Mouse (Mus musculus) stomach, postnatal 0 days (tissue): ENCODE measurements around the gene Foxs1. TPM values are rescaled to one million over a fixed set of nuclear protein-coding genes. Genes with fewer than 3 reads are reported as not detected.
A peak's percentile ranks its signal among the peaks of the same experiment; 100 is the strongest.

Source experiments
- ATAC-seq: fragments of 200-750 bp; cut with Nextera tagmentation; 2 replicates; pipeline ENCODE4 v1.8.0; 2017; ENCODE audit not compliant: low FRiP score, low TSS enrichment
- DNase-seq: peaks from one replicate; pipeline ENCODE4 v3.0.0-alpha.2; 2016; ENCODE audit warnings: low spot score
- H3K27ac ChIP-seq: fragments of 300-500 bp; sonication (generic); replicated peaks from 2 replicates; pipeline ENCODE4 v1.5.1; 2014; ENCODE audit warnings: mild to moderate bottlenecking, control low read depth
- H3K27me3 ChIP-seq: fragments of 300-500 bp; sonication (generic); 2 replicates; pipeline ENCODE4 v1.6.1; 2014; ENCODE audit warnings: low read length; ENCODE audit not compliant: control insufficient read depth, insufficient read depth
- H3K36me3 ChIP-seq: fragments of 300-500 bp; sonication (generic); 2 replicates; pipeline ENCODE4 v1.6.1; 2014; ENCODE audit warnings: low read length, mixed read lengths; ENCODE audit not compliant: control insufficient read depth, insufficient read depth
- H3K4me1 ChIP-seq: fragments of 300-500 bp; sonication (generic); replicated peaks from 2 replicates; pipeline ENCODE4 v1.6.1; 2014; ENCODE audit warnings: antibody characterized with exemption; ENCODE audit not compliant: control insufficient read depth, insufficient read depth
- H3K4me2 ChIP-seq: fragments of 300-500 bp; sonication (generic); replicated peaks from 2 replicates; pipeline ENCODE4 v1.6.1; 2014; ENCODE audit warnings: low read depth, mild to moderate bottlenecking, control low read depth, moderate library complexity
- H3K4me3 ChIP-seq: fragments of 300-500 bp; sonication (generic); 2 replicates; pipeline ENCODE4 v1.5.1; 2014; ENCODE audit warnings: low read depth, low read length, control low read depth
- H3K9ac ChIP-seq: fragments of 300-500 bp; sonication (generic); 2 replicates; pipeline ENCODE4 v1.6.1; 2014; ENCODE audit warnings: mild to moderate bottlenecking, low read length, control low read depth, mixed read lengths
- H3K9me3 ChIP-seq: fragments of 300-500 bp; sonication (generic); 2 replicates; pipeline ENCODE4 v1.6.1; 2016; ENCODE audit warnings: low read length; ENCODE audit not compliant: control insufficient read depth
- CTCF ChIP-seq: IDR thresholded peaks from 2 replicates; pipeline ENCODE4 v1.5.1; 2016; ENCODE audit warnings: antibody characterized with exemption, low read depth, mild to moderate bottlenecking, moderate library complexity
- EP300 ChIP-seq: optimal IDR thresholded peaks from 2 replicates; pipeline ENCODE3; 2016; ENCODE audit warnings: antibody characterized with exemption
- WGBS: fragments of 180-500 bp; shearing (Covaris S2); extraction: QIAGEN DNeasy Blood & Tissue Kit; methylation state at CpG from one replicate; pipeline ENCODE4 v1.1.7; 2014; 5-methylcytosine and 5-hydroxymethylcytosine counted together
- polyA plus RNA-seq: library from polyadenylated mRNA; unstranded; fragments of >200 nt; fragmentation: Nextera tagmentation; extraction: Ambion mirVana; gene quantifications from 2 replicates; pipeline ENCODE4 v1.2.1, GENCODE M21; 2015

The Foxs1 gene
- polyA plus RNA-seq, 1 experiment from 2014 or later, result 2.6 TPM

GRCm38 (mm10) chr2:152895834-152896233 lies 37.2 kb downstream of the Foxs1 start:
- TF ChIP-seq CTCF, result no peak
- TF ChIP-seq EP300, result no peak
- no peak overlapping the region for H3K4me3 ChIP-seq
- no peak overlapping the region for H3K9ac ChIP-seq
- no peak for DNase-seq
- H3K27me3 ChIP-seq, result no peaks in the 10 kb centered on the region
- no peak overlapping the region for H3K4me2 ChIP-seq
- no peaks in the 10 kb centered on the region for H3K9me3 ChIP-seq
- peaks cover 16% of the 10 kb centered on the region for H3K36me3 ChIP-seq
- 85% methylated on average over 9 of the region's 9 CpGs for WGBS
- no peak overlapping the region for H3K27ac ChIP-seq
- no peaks in the 10 kb centered on the region for H3K4me1 ChIP-seq
- no peak for ATAC-seq

DNA sequence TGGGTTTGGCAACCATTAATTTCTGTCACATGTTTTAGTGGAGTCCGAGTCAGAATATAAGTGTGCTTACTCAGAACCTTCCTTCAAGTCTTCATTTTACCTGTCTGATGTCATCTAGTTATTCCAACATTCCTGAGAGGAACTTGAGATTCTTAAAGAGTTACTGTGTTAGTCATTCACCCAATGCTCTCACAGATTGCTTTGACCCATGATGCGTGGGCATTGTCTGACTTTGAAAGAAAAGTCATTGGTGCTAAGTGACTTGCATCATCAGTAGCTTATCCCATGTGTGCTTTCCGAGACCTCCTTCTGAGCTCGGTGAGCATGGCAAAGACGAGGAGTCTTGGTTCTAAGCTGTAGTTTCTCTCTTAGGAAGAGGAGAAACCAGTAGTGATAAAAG lies 44.2 kb downstream of the Foxs1 start:
- TF ChIP-seq CTCF (no peak), EP300 (no peak)
- ATAC-seq (no peak), DNase-seq (no peak)
- H3K4me3 ChIP-seq, result no peak overlapping the region
- no peak overlapping the region for H3K9ac ChIP-seq
- no peaks in the 10 kb centered on the region for H3K27me3 ChIP-seq
- H3K9me3 ChIP-seq, result no peaks in the 10 kb centered on the region
- H3K36me3 ChIP-seq, result peaks cover 20% of the 10 kb centered on the region
- no peak overlapping the region for H3K4me2 ChIP-seq
- H3K4me1 ChIP-seq, result no peaks in the 10 kb centered on the region
- no peak overlapping the region for H3K27ac ChIP-seq
- WGBS, result 93% methylated on average over 5 of the region's 5 CpGs

DNA sequence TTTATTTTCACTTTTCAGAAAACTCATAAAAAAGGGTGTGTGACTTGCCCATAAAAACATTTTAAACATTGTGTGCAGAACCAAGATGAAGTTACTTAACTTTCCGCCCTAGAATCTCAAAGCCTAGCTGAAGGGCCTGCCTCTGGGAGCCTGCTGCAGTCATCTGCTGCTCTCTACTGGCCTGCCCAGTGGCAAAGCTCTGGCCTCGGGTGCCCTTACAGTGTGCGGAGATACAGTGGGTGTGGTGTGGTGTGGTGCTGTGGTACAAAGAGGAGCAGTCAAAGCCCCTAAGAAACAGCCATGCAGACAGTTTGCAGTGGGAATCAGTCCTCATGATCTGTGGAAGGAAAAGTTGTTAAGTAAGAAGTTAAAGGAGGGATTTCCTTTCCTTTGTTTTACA lies 45.8 kb downstream of the Foxs1 start:
- no peak overlapping the region for H3K9ac ChIP-seq
- 88% methylated on average over 3 of the region's 3 CpGs for WGBS

DNA sequence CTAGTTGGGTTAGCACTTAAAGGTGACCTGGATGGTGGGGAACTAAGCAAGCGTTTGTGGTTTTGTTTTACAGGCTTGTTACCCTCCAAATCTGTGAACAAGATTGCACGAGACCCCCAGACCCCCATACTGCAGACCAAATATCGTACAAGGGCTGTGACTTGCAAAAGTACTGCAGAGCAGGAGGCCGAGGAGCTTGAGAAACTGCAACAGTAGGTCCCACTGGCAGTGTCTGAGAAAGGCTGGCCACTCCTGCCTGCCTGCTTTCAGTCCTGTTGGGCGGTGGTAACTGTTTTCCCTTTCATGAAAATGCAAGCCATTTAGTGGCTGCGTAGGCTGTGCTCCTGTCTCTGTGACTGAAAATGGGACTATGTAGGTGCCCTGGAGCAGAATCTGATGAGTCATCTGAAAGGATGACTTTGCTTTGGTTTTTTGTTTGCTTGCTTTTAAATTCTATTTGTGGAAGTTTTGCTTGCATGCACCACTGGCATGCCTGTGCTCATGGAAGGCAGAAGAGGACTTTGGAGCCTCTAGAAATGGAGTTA lies 48.8 kb downstream of the Foxs1 start:
- Histone ChIP-seq H3K4me2 (no peak overlapping the region), H3K4me3 (no peak overlapping the region), H3K36me3 (peaks cover 15% of the 10 kb centered on the region; the same call in 1 of the 2 replicates), H3K4me1 (no peaks in the 10 kb centered on the region), H3K27me3 (no peaks in the 10 kb centered on the region), H3K27ac (no peak overlapping the region), H3K9me3 (no peaks in the 10 kb centered on the region), H3K9ac (no peak overlapping the region)
- TF ChIP-seq EP300, result no peak
- no peak for TF ChIP-seq CTCF
- WGBS, result 88% methylated on average over 6 of the region's 6 CpGs
- no peak for ATAC-seq
- DNase-seq, result no peak

More for the DNA sequence above, 45.8 kb downstream of the Foxs1 start:
- ATAC-seq, result no peak
- no peaks in the 10 kb centered on the region for H3K4me1 ChIP-seq
- H3K36me3 ChIP-seq, result peaks cover 21% of the 10 kb centered on the region
- H3K4me2 ChIP-seq, result no peak overlapping the region
- no peaks in the 10 kb centered on the region for H3K9me3 ChIP-seq
- no peak overlapping the region for H3K4me3 ChIP-seq
- H3K27me3 ChIP-seq, result no peaks in the 10 kb centered on the region
- DNase-seq, result no peak
- TF ChIP-seq CTCF (0 out of 2 replicates have a peak, but pooled peaks have one; percentile 17), EP300 (no peak)
- H3K27ac ChIP-seq, result no peak overlapping the region

Other genes starting within 250 kb of the Foxs1 start
- 22.9 and 23.4 TPM in 2 replicates for gene Mcts2, start 246.2 kb downstream of the Foxs1 start, polyA plus RNA-seq
- 191 and 228 TPM in 2 replicates for gene Id1, start 197.0 kb downstream of the Foxs1 start, polyA plus RNA-seq
- gene Cox4i2, start 179.0 kb downstream of the Foxs1 start, polyA plus RNA-seq, result 9.8 and 10.6 TPM in 2 replicates
- gene Bcl2l1, start 101.5 kb downstream of the Foxs1 start, polyA plus RNA-seq, result 45.6 and 48.7 TPM in 2 replicates
- 14.0 and 17.7 TPM in 2 replicates for gene Tpx2, start 85.2 kb downstream of the Foxs1 start, polyA plus RNA-seq
- gene Mylk2, start 21.9 kb downstream of the Foxs1 start, polyA plus RNA-seq, result 0.02 TPM in 1 of 2 replicates, not detected in the other
- 0.27 and 0.36 TPM in 2 replicates for gene Dusp15, start 18.5 kb upstream of the Foxs1 start, polyA plus RNA-seq
- gene Ttll9, start 29.3 kb upstream of the Foxs1 start, polyA plus RNA-seq, result not detected in 2 replicates
- gene Pdrg1, start 82.2 kb upstream of the Foxs1 start, polyA plus RNA-seq, result 66.0 and 66.8 TPM in 2 replicates
- gene Xkr7, start 98.6 kb upstream of the Foxs1 start, polyA plus RNA-seq, result 0.04 TPM in 1 of 2 replicates, not detected in the other
- gene Ccm2l, start 132.7 kb upstream of the Foxs1 start, polyA plus RNA-seq, result 1.1 and 1.2 TPM in 2 replicates
- 3.2 and 3.6 TPM in 2 replicates for gene Hck, start 175.3 kb upstream of the Foxs1 start, polyA plus RNA-seq
- 44.0 and 45.6 TPM in 2 replicates for gene Tm9sf4, start 228.1 kb upstream of the Foxs1 start, polyA plus RNA-seq